Mouse (Mus musculus): ENCODE measurements around the gene Mapkapk3. TPM values are rescaled to one million over a fixed set of nuclear protein-coding genes. Genes with fewer than 3 reads are reported as not detected.

The Mapkapk3 gene
- total and polyA plus RNA-seq, 2 experiments, result 1.8 to 6.0 TPM

GRCm38 (mm10) chr9:107324799-107325561, 35.3 kb upstream of the Mapkapk3 start:
- H3K4me3 ChIP-seq (ENCODE audit: insufficient read depth, low read depth, low read length), result no peak overlapping the region
- 81% methylated on average over 4 of the region's 4 CpGs for WGBS
- H3K27me3 ChIP-seq (ENCODE audit: control insufficient read depth, insufficient read depth, low read length), result no peaks in the 10 kb centered on the region
- no peaks in the 10 kb centered on the region for H3K36me3 ChIP-seq (ENCODE audit: control insufficient read depth, insufficient read depth, low read length)
- H3K9ac ChIP-seq (ENCODE audit: low read depth, low read length), result no peak overlapping the region
- no peak for TF ChIP-seq CTCF (IDR thresholded peaks at IDR 0.05; ENCODE audit: low read depth, low read length)
- TF ChIP-seq POLR2A (IDR thresholded peaks at IDR 0.05; ENCODE audit: extremely low read depth, insufficient read depth, low read length), result no peak
- DNase-seq (ENCODE audit: extremely low read depth, low read depth, low spot score), result no peak
- no peak overlapping the region for H3K27ac ChIP-seq (replicated peaks; ENCODE audit: insufficient read depth, low read depth, low read length)
- H3K4me1 ChIP-seq (ENCODE audit: control insufficient read depth, insufficient read depth, low read length), result peaks cover 2% of the 10 kb centered on the region; the same call in 1 of the 2 replicates
- H3K79me2 ChIP-seq (ENCODE audit: control insufficient read depth, insufficient read depth, low read length), result no peaks in the 10 kb centered on the region

GRCm38 (mm10) chr9:107323558-107323957, 33.9 kb upstream of the Mapkapk3 start:
- TF ChIP-seq POLR2A (IDR thresholded peaks at IDR 0.05; ENCODE audit: extremely low read depth, insufficient read depth, low read length) (no peak), CTCF (IDR thresholded peaks at IDR 0.05; ENCODE audit: low read depth, low read length) (no peak)
- Histone ChIP-seq H3K9ac (ENCODE audit: low read depth, low read length) (no peak overlapping the region), H3K4me1 (ENCODE audit: control insufficient read depth, insufficient read depth, low read length) (peaks cover 2% of the 10 kb centered on the region; the same call in 1 of the 2 replicates), H3K4me3 (ENCODE audit: insufficient read depth, low read depth, low read length) (no peak overlapping the region), H3K27me3 (ENCODE audit: control insufficient read depth, insufficient read depth, low read length) (no peaks in the 10 kb centered on the region), H3K79me2 (ENCODE audit: control insufficient read depth, insufficient read depth, low read length) (no peaks in the 10 kb centered on the region), H3K36me3 (ENCODE audit: control insufficient read depth, insufficient read depth, low read length) (no peaks in the 10 kb centered on the region), H3K27ac (replicated peaks; ENCODE audit: insufficient read depth, low read depth, low read length) (no peak overlapping the region)
- 50% methylated on average over 6 of the region's 6 CpGs for WGBS
- no peak for DNase-seq (ENCODE audit: extremely low read depth, low read depth, low spot score)

GRCm38 (mm10) chr9:107322461-107323050, 32.9 kb upstream of the Mapkapk3 start:
- Histone ChIP-seq H3K36me3 (ENCODE audit: control insufficient read depth, insufficient read depth, low read length) (no peaks in the 10 kb centered on the region), H3K79me2 (ENCODE audit: control insufficient read depth, insufficient read depth, low read length) (no peaks in the 10 kb centered on the region), H3K9ac (ENCODE audit: low read depth, low read length) (no peak overlapping the region), H3K4me1 (ENCODE audit: control insufficient read depth, insufficient read depth, low read length) (peaks cover 2% of the 10 kb centered on the region; the same call in 1 of the 2 replicates), H3K4me3 (ENCODE audit: insufficient read depth, low read depth, low read length) (no peak overlapping the region), H3K27ac (replicated peaks; ENCODE audit: insufficient read depth, low read depth, low read length) (no peak overlapping the region), H3K27me3 (ENCODE audit: control insufficient read depth, insufficient read depth, low read length) (no peaks in the 10 kb centered on the region)
- no peak for DNase-seq (ENCODE audit: extremely low read depth, low read depth, low spot score)
- no peak for TF ChIP-seq CTCF (IDR thresholded peaks at IDR 0.05; ENCODE audit: low read depth, low read length)
- no peak for TF ChIP-seq POLR2A (IDR thresholded peaks at IDR 0.05; ENCODE audit: extremely low read depth, insufficient read depth, low read length)
- WGBS, result 95% methylated on average over 8 of the region's 8 CpGs

- Histone ChIP-seq H3K4me1 (ENCODE audit: control insufficient read depth, insufficient read depth, low read length) (peaks cover 5% of the 10 kb centered on the region; the same call in 1 of the 2 replicates), H3K9ac (ENCODE audit: low read depth, low read length) (no peak overlapping the region), H3K79me2 (ENCODE audit: control insufficient read depth, insufficient read depth, low read length) (no peaks in the 10 kb centered on the region), H3K4me3 (ENCODE audit: insufficient read depth, low read depth, low read length) (no peak overlapping the region), H3K27ac (replicated peaks; ENCODE audit: insufficient read depth, low read depth, low read length) (peak overlapping the region; percentile 8; the same call in 1 of the 2 replicates), H3K27me3 (ENCODE audit: control insufficient read depth, insufficient read depth, low read length) (no peaks in the 10 kb centered on the region), H3K36me3 (ENCODE audit: control insufficient read depth, insufficient read depth, low read length) (no peaks in the 10 kb centered on the region)
- TF ChIP-seq POLR2A (IDR thresholded peaks at IDR 0.05; ENCODE audit: extremely low read depth, insufficient read depth, low read length), result no peak
- TF ChIP-seq CTCF (IDR thresholded peaks at IDR 0.05; ENCODE audit: low read depth, low read length), result no peak
- DNase-seq (ENCODE audit: extremely low read depth, low read depth, low spot score), result peak; percentile 79
- WGBS, result 15% methylated on average over 2 of the region's 2 CpGs
Measured at GRCm38 (mm10) chr9:107315791-107316190, 26.1 kb upstream of the Mapkapk3 start.

- WGBS, result 96% methylated on average over 3 of the region's 3 CpGs
- TF ChIP-seq POLR2A (IDR thresholded peaks at IDR 0.05; ENCODE audit: extremely low read depth, insufficient read depth, low read length), result no peak
- TF ChIP-seq CTCF (IDR thresholded peaks at IDR 0.05; ENCODE audit: low read depth, low read length), result no peak
- H3K9ac ChIP-seq (ENCODE audit: low read depth, low read length), result no peak overlapping the region
- no peaks in the 10 kb centered on the region for H3K79me2 ChIP-seq (ENCODE audit: control insufficient read depth, insufficient read depth, low read length)
- no peaks in the 10 kb centered on the region for H3K36me3 ChIP-seq (ENCODE audit: control insufficient read depth, insufficient read depth, low read length)
- no peaks in the 10 kb centered on the region for H3K27me3 ChIP-seq (ENCODE audit: control insufficient read depth, insufficient read depth, low read length)
- no peak overlapping the region for H3K27ac ChIP-seq (replicated peaks; ENCODE audit: insufficient read depth, low read depth, low read length)
- H3K4me3 ChIP-seq (ENCODE audit: insufficient read depth, low read depth, low read length), result no peak overlapping the region
- no peak for DNase-seq (ENCODE audit: extremely low read depth, low read depth, low spot score)
- peaks cover 9% of the 10 kb centered on the region for H3K4me1 ChIP-seq (ENCODE audit: control insufficient read depth, insufficient read depth, low read length)
Measured at GRCm38 (mm10) chr9:107313926-107314325, 24.2 kb upstream of the Mapkapk3 start.
